Mouse (Mus musculus) splenic B cell, adult 2 months (primary cell): Measurements from ENCODE around the gene Chchd4.
"Not testable (repeated sequence)": the region's sequence is repeated elsewhere in the genome, so short reads cannot be mapped to it uniquely, and the experiment has no call there.

Experiments used
- DNase-seq: peaks from one replicate; pipeline ENCODE4 v3.0.0-alpha.2; 2011; ENCODE audit warnings: low read depth, low spot score
- H3K27me3 ChIP-seq: 2 replicates; pipeline ENCODE4 v1.6.1; 2012; ENCODE audit warnings: mild to moderate bottlenecking, low read length, moderate library complexity, mixed read lengths; ENCODE audit not compliant: control insufficient read depth, poor library complexity, insufficient read depth, severe bottlenecking
- H3K36me3 ChIP-seq: 2 replicates; pipeline ENCODE4 v1.6.1; 2012; ENCODE audit warnings: mild to moderate bottlenecking, low read length, moderate library complexity, mixed read lengths; ENCODE audit not compliant: control insufficient read depth, poor library complexity, insufficient read depth, severe bottlenecking

Gene Chchd4

DNA sequence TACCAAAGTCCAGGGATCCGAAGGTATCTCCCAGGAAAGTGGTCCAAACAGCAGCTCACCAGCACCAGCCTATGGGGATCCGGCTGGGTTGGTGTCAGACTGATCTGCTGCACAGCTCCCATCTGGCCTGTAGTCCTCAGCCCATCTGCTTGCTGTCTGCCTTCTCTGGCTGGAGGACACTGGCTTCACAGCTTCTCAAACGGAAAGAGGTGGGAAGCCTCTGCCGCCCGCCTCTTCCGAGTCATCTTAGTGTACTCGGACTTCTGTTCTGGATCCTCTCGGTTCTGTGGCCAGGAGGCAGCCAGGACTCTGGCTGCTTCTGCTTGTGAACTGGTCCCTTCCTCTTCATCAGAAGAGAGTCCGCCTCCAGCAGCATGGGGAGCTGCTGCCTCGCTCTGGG, 16.5 kb upstream of the Chchd4 start:
- H3K27me3 ChIP-seq: no peaks in the 10 kb centered on the region
- H3K36me3 ChIP-seq: peaks cover 6% of the 10 kb centered on the region
- no peak for DNase-seq

DNA sequence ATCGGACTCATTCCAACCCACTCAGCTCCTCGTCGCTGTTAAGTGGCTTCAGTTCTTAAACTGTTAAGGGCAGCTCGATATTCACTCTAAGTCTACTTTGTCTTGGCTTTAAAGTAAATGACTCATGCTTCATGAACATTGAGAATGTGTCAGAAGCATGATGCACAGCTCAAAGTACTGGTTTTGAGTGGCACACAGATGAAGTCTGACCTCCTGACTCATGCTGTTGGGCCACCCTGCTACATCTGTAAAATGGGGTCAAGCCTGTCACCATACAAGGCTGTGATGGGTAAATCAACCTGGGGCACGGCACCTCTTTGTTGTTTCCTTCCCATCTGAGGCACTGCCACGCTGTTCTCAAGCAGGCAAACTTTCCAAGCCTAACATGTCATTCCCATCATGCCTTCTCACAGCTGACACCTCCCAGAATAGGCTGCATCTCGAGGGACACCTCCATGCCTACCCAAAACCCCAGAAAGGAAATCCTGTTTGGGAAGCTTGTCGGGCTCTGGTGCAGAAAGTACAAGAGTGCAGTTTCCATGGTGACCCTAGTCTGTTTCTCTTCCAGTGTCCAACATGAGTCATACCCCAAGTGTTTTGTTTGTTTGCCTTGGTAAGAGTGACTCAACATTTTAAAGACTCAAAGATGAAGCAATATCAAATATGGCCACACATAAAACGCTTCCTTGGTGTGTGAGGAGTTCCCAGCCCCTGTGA, 15.3 kb upstream of the Chchd4 start:
- H3K36me3 ChIP-seq: peaks cover 6% of the 10 kb centered on the region
- DNase-seq: no peak
- no peaks in the 10 kb centered on the region for H3K27me3 ChIP-seq

DNA sequence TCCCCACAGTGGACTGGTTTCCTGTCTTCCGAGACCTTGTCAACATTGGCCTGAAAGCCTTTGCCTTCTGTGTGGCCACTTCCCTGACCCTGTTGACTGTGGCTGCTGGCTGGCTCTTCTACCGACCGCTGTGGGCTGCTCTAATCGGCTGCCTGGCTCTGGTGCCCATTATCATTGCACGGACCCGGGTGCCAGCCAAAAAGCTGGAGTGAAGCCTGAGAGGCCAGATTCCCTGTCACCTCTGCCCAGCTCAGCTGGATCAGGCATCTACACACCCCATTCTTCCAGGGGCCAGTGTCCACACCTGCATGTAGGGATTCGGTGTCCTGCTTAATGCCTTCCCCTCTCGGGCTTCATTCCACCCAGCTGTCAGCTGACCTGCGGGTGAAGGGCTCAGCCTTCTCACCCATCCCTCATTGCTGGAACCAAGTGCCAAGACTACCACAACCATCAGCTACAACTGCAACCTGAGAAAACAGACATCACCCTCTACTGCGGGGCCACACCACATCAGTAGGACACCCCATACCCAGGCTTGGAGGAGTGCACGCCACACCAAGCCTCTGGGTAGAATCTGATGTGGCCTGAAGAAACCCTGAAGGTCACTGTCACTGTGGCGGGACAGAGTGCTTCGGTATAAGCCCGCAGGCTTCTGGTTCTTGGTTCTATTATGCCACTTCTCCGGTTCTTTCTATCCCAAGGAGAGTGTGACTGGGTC, 13.5 kb upstream of the Chchd4 start:
- Histone ChIP-seq H3K36me3 (peaks cover 6% of the 10 kb centered on the region), H3K27me3 (no peaks in the 10 kb centered on the region)
- no peak for DNase-seq

- Histone ChIP-seq H3K27me3 (no peaks in the 10 kb centered on the region), H3K36me3 (peaks cover 8% of the 10 kb centered on the region)
- no peak for DNase-seq
These were observed 10.0 kb upstream of the Chchd4 start for GRCm38 (mm10) chr6:91483371-91483770.

DNA sequence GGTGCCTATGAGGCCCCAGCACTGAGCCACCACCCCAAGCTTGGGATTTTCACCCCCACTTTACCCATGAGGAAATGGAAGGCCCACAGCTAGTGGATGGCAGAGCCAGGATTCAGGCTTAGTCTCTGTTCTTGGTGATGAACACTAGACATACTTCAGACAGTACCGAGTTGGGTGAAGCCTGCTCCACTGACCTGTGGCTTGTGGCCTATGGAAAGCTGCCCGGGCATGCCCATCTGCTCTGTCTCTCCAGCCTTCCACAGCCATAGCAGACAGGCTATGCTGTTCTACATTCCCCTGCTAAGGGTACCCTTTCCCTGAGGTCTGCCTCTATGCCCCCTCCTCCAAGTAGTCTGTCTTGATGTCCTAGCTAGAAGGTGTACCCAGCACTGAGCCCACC, 3.2 kb upstream of the Chchd4 start:
- H3K27me3 ChIP-seq: no peaks in the 10 kb centered on the region
- 0 out of 2 replicates have a peak, but pooled peaks cover 5% of the 10 kb centered on the region for H3K36me3 ChIP-seq
- no peak for DNase-seq

DNA sequence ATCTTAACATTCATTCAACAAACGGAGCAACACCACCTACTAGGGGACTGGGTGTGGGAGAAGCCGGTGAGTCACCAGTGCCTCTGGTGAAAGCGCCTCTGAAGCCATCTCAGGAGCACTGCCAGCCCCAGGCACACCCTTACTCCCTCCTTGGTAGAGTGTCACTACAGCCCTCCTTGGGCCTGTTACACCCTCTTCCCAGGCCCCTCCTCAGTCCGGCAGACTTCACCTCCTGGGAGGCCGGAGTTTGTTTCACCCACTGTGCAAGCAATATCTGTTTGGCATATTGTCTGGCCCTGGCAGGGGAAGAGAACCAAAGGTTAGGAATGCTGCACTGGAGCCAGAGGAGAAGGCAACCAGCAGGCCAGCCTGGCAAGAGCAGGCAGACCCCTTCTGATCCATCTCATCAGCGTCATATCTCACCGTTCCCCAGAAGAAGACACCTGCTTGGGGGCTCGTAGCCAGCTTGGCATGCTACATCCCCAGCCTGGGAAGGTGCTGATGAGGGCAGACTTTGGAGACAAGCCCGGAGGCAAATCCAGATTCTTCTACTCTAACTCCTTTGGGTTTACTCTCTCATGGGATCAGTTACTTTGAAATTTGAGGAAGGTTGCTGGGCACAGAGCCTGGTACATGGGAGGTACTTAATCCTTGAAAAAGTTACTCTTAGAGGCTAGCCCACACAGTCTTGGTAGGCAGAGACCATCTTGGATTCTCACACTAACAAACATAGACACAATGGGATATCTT, 1.3 kb upstream of the Chchd4 start:
- no peaks in the 10 kb centered on the region for H3K27me3 ChIP-seq
- H3K36me3 ChIP-seq: 0 out of 2 replicates have a peak, but pooled peaks cover 1% of the 10 kb centered on the region
- DNase-seq: no peak

DNA sequence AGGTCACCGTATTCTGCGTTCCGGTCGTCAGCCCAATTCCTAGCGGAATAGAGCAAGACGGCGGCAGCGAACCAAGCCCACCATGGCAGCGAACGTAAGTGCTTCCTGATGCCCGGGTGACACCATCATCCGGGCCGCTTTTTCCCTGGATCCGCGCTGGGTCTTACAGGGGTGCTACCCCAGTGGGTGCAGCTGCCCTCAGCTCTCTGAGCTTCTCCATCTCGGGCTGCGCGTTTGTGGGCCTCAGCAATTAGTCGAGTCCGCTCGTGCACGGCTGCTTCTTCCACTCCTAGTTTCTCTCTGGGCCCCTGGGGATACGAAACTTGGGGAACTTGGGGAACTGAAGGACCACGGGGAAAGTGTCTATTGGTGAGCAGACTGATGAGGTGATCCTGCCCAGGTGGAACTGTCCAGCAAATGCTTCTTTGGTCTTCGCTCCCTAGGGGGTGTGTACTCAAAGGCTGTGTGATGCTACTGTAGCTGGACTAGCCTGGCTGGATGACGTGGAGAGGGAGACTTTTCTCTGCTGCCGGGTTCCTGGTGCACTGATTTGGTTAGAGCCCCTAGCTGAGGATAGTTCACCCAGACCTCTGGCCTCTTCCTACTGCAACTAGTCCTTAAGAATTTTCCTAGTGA, 577 bp upstream of the Chchd4 start:
- no peak for DNase-seq
- Histone ChIP-seq H3K27me3 (no peaks in the 10 kb centered on the region), H3K36me3 (0 out of 2 replicates have a peak, but pooled peaks cover 1% of the 10 kb centered on the region)

GRCm38 (mm10) chr6:91472319-91472718, 1.0 kb downstream of the Chchd4 start:
- DNase-seq: peak; percentile 66
- Histone ChIP-seq H3K36me3 (no peaks in the 10 kb centered on the region), H3K27me3 (no peaks in the 10 kb centered on the region)

GRCm38 (mm10) chr6:91471427-91471826, 1.9 kb downstream of the Chchd4 start:
- H3K36me3 ChIP-seq, DNase-seq, H3K27me3 ChIP-seq: not testable (repeated sequence)

- Histone ChIP-seq H3K36me3 (peaks cover 2% of the 10 kb centered on the region; the same call in 1 of the 2 replicates), H3K27me3 (no peaks in the 10 kb centered on the region)
- no peak for DNase-seq
These were observed 2.6 kb downstream of the Chchd4 start for GRCm38 (mm10) chr6:91470712-91471111.

GRCm38 (mm10) chr6:91467106-91467505, 6.2 kb downstream of the Chchd4 start:
- peaks cover 2% of the 10 kb centered on the region; the same call in 1 of the 2 replicates for H3K36me3 ChIP-seq
- no peaks in the 10 kb centered on the region for H3K27me3 ChIP-seq
- no peak for DNase-seq

- Histone ChIP-seq H3K36me3 (peaks cover 2% of the 10 kb centered on the region; the same call in 1 of the 2 replicates), H3K27me3 (no peaks in the 10 kb centered on the region)
- DNase-seq: no peak
These were observed 7.6 kb downstream of the Chchd4 start for GRCm38 (mm10) chr6:91465756-91466155.

GRCm38 (mm10) chr6:91459471-91459870, 13.9 kb downstream of the Chchd4 start:
- DNase-seq: no peak
- Histone ChIP-seq H3K27me3 (no peaks in the 10 kb centered on the region), H3K36me3 (no peaks in the 10 kb centered on the region)

GRCm38 (mm10) chr6:91454546-91454945, 18.8 kb downstream of the Chchd4 start:
- DNase-seq: no peak
- Histone ChIP-seq H3K36me3 (no peaks in the 10 kb centered on the region), H3K27me3 (peaks cover 2% of the 10 kb centered on the region; the same call in 1 of the 2 replicates)
